Mouse (Mus musculus): ENCODE measurements around the gene Ppp1r16b. TPM values are rescaled to one million over a fixed set of nuclear protein-coding genes. Genes with fewer than 3 reads are reported as not detected.

Ppp1r16b gene
- total and polyA plus RNA-seq, 3 experiments, result 0.16 to 0.75 TPM; not detected in 1

- H3K27me3 ChIP-seq (ENCODE audit: insufficient read depth, low read length), result 0 out of 2 replicates have a peak, but pooled peaks cover 3% of the 10 kb centered on the region
- ATAC-seq (ENCODE audit: extremely low read depth, insufficient number of reproducible peaks, low FRiP score, poor library complexity, severe bottlenecking) (no peak), DNase-seq (ENCODE audit: low spot score) (no peak)
- no peak for TF ChIP-seq POLR2AphosphoS5 (IDR thresholded peaks at IDR 0.05; ENCODE audit: insufficient replicate concordance, low read depth, low read length)
- no peaks in the 10 kb centered on the region for H3K4me1 ChIP-seq (ENCODE audit: insufficient read depth, low read depth, low read length)
- H3K36me3 ChIP-seq (replicated peaks), result no peaks in the 10 kb centered on the region
- no peaks in the 10 kb centered on the region for H3K9me3 ChIP-seq (replicated peaks)
- no peak overlapping the region for H3K4me3 ChIP-seq (ENCODE audit: low read depth, low read length)
These were observed 5.9 kb upstream of the Ppp1r16b start for GRCm38 (mm10) chr2:158659346-158659745.

GRCm38 (mm10) chr2:158666071-158666800 lies 1.0 kb downstream of the Ppp1r16b start:
- Histone ChIP-seq H3K36me3 (replicated peaks) (no peaks in the 10 kb centered on the region), H3K9me3 (replicated peaks) (no peaks in the 10 kb centered on the region), H3K27me3 (ENCODE audit: insufficient read depth, low read length) (peaks cover 8% of the 10 kb centered on the region; the same call in 1 of the 2 replicates), H3K4me3 (ENCODE audit: low read depth, low read length) (no peak overlapping the region), H3K4me1 (ENCODE audit: insufficient read depth, low read depth, low read length) (no peaks in the 10 kb centered on the region)
- no peak for DNase-seq (ENCODE audit: low spot score)
- TF ChIP-seq GATA1 (IDR thresholded peaks at IDR 0.05; ENCODE audit: borderline replicate concordance, low read length) (no peak), POLR2AphosphoS5 (IDR thresholded peaks at IDR 0.05; ENCODE audit: insufficient replicate concordance, low read depth, low read length) (no peak), CTCF (IDR thresholded peaks at IDR 0.05; ENCODE audit: low read depth, low read length) (no peak), GATA2 (IDR thresholded peaks at IDR 0.05; ENCODE audit: borderline replicate concordance, low read depth, low read length) (no peak), TAL1 (conservative IDR thresholded peaks at IDR 0.05; ENCODE audit: low read depth, low read length) (no peak)
- no peak for ATAC-seq (ENCODE audit: extremely low read depth, insufficient number of reproducible peaks, low FRiP score, poor library complexity, severe bottlenecking)

DNA sequence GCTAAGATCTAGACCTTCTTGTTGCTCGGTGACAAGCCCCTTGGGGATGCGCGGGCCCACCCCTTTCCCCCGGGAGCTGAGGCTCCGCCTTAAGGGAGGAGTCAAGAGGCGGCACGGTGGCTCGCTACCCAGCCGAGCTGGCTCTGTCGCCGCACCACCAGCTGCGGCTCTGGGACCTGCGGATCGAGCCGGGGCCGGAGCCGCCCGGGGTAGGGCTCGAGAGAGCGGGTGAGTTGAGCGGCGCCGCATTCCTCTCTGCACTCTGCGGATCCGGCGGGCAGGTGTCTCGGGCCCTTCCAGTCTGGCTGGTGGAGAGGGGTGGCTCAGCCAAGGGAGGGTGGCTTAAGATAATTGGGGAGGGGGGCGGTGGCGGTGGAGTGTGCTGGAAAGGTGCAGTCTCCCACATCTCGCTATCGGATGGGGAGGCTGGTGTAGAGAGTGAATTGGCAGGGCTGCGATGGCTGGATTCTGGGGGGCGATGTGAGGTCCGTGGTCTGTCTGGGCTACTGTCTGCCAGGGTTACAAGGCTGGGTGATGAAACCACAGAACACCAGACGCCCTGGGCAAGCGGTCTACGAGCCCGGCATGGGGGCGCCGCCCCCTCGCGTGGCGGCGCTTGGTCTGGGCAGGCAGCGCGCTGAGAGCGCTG lies 1.9 kb downstream of the Ppp1r16b start:
- TF ChIP-seq TAL1 (conservative IDR thresholded peaks at IDR 0.05; ENCODE audit: low read depth, low read length), result no peak
- no peak for TF ChIP-seq CTCF (IDR thresholded peaks at IDR 0.05; ENCODE audit: low read depth, low read length)
- no peak for TF ChIP-seq GATA1 (IDR thresholded peaks at IDR 0.05; ENCODE audit: borderline replicate concordance, low read length)
- no peak for TF ChIP-seq POLR2AphosphoS5 (IDR thresholded peaks at IDR 0.05; ENCODE audit: insufficient replicate concordance, low read depth, low read length)
- DNase-seq (ENCODE audit: low spot score) (no peak), ATAC-seq (ENCODE audit: extremely low read depth, insufficient number of reproducible peaks, low FRiP score, poor library complexity, severe bottlenecking) (no peak)
- Histone ChIP-seq H3K4me3 (ENCODE audit: low read depth, low read length) (no peak overlapping the region), H3K36me3 (replicated peaks) (no peaks in the 10 kb centered on the region), H3K27me3 (ENCODE audit: insufficient read depth, low read length) (peaks cover 8% of the 10 kb centered on the region; the same call in 1 of the 2 replicates), H3K4me1 (ENCODE audit: insufficient read depth, low read depth, low read length) (no peaks in the 10 kb centered on the region), H3K9me3 (replicated peaks) (no peaks in the 10 kb centered on the region)

DNA sequence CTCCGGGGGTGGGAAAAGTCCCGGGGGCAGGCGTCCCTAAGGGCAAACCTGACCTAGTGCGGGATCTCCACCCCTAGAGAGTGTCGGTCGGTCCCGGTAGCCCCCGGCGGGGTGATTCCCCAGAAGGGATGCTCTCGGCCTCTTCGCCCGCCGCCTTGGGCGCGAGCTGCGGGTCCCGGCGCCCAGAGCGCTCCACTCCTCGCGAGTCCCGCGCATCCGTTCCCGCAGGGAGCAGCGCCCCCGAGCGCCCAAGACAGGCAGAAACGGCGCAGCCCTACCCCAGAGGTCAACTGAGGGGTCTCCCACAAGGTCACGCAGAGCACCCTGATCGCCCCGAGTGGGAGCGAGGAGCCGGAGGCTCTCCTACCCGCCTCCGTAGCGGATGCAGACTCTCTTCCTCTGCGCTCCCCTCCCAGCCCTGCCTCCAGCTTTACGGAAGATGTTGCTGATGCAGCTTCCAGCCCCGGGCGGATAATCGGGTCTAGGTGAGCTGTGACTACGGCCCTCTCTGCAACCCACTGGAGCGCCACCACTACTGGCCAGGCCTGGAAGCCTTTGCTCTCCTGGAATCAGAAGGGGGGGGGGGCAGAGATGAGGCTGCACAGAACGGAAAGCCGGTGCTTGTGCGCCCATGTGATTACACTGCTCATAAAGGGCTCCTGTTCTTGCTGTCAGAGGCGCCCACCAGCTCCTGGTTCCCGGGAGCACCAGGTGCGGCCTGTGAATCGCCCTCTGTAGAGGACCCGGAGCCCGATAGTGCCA lies 2.7 kb downstream of the Ppp1r16b start:
- Histone ChIP-seq H3K9me3 (replicated peaks) (no peaks in the 10 kb centered on the region), H3K4me1 (ENCODE audit: insufficient read depth, low read depth, low read length) (no peaks in the 10 kb centered on the region), H3K36me3 (replicated peaks) (no peaks in the 10 kb centered on the region), H3K4me3 (ENCODE audit: low read depth, low read length) (no peak overlapping the region), H3K27me3 (ENCODE audit: insufficient read depth, low read length) (peaks cover 8% of the 10 kb centered on the region; the same call in 1 of the 2 replicates)
- TF ChIP-seq GATA1 (IDR thresholded peaks at IDR 0.05; ENCODE audit: borderline replicate concordance, low read length), result no peak
- no peak for TF ChIP-seq POLR2AphosphoS5 (IDR thresholded peaks at IDR 0.05; ENCODE audit: insufficient replicate concordance, low read depth, low read length)
- DNase-seq (ENCODE audit: low spot score) (no peak), ATAC-seq (ENCODE audit: extremely low read depth, insufficient number of reproducible peaks, low FRiP score, poor library complexity, severe bottlenecking) (no peak)

GRCm38 (mm10) chr2:158668433-158669010 lies 3.3 kb downstream of the Ppp1r16b start:
- H3K27me3 ChIP-seq (ENCODE audit: insufficient read depth, low read length), result peaks cover 8% of the 10 kb centered on the region; the same call in 1 of the 2 replicates
- no peaks in the 10 kb centered on the region for H3K36me3 ChIP-seq (replicated peaks)
- DNase-seq (ENCODE audit: low spot score) (no peak), ATAC-seq (ENCODE audit: extremely low read depth, insufficient number of reproducible peaks, low FRiP score, poor library complexity, severe bottlenecking) (no peak)
- TF ChIP-seq GATA2 (IDR thresholded peaks at IDR 0.05; ENCODE audit: borderline replicate concordance, low read depth, low read length), result no peak
- TF ChIP-seq GATA1 (IDR thresholded peaks at IDR 0.05; ENCODE audit: borderline replicate concordance, low read length), result no peak
- no peak for TF ChIP-seq TAL1 (conservative IDR thresholded peaks at IDR 0.05; ENCODE audit: low read depth, low read length)
- no peak for TF ChIP-seq POLR2AphosphoS5 (IDR thresholded peaks at IDR 0.05; ENCODE audit: insufficient replicate concordance, low read depth, low read length)
- TF ChIP-seq CTCF (IDR thresholded peaks at IDR 0.05; ENCODE audit: low read depth, low read length), result no peak
- H3K4me3 ChIP-seq (ENCODE audit: low read depth, low read length), result no peak overlapping the region
- no peaks in the 10 kb centered on the region for H3K9me3 ChIP-seq (replicated peaks)
- H3K4me1 ChIP-seq (ENCODE audit: insufficient read depth, low read depth, low read length), result no peaks in the 10 kb centered on the region
